Mouse (Mus musculus) limb, embryonic 11.5 days (tissue): ENCODE results near the gene Itpr2. TPM values are rescaled to one million over a fixed set of nuclear protein-coding genes. Genes with fewer than 3 reads are reported as not detected.

ENCODE experiments used
- ATAC-seq: fragments of 200-750 bp; cut with Nextera tagmentation; 2 replicates; pipeline ENCODE4 v1.8.0; 2017; ENCODE audit warnings: low read depth; ENCODE audit not compliant: insufficient number of reproducible peaks, low FRiP score, low TSS enrichment
- DNase-seq: peaks from one replicate; pipeline ENCODE4 v3.0.0-alpha.2; 2015; ENCODE audit warnings: low spot score
- H3K27ac ChIP-seq: fragments of 300-500 bp; sonication (generic); replicated peaks from 2 replicates; pipeline ENCODE4 v1.5.1; 2014; ENCODE audit warnings: low read depth, mild to moderate bottlenecking, low read length
- H3K27me3 ChIP-seq: fragments of 300-500 bp; sonication (generic); 2 replicates; pipeline ENCODE4 v1.6.1; 2014; ENCODE audit warnings: mild to moderate bottlenecking, low read length, mixed read lengths; ENCODE audit not compliant: control insufficient read depth, insufficient read depth
- H3K36me3 ChIP-seq: fragments of 300-500 bp; sonication (generic); 2 replicates; pipeline ENCODE4 v1.6.1; 2014; ENCODE audit warnings: mild to moderate bottlenecking, low read length, moderate library complexity, mixed read lengths; ENCODE audit not compliant: control insufficient read depth, insufficient read depth
- H3K4me1 ChIP-seq: fragments of 300-500 bp; sonication (generic); 2 replicates; pipeline ENCODE4 v1.6.1; 2014; ENCODE audit warnings: low read length, mixed read lengths; ENCODE audit not compliant: control insufficient read depth, insufficient read depth
- H3K4me2 ChIP-seq: fragments of 300-500 bp; sonication (generic); 2 replicates; pipeline ENCODE4 v1.6.1; 2014; ENCODE audit warnings: low read depth, mild to moderate bottlenecking, moderate library complexity; ENCODE audit not compliant: severe bottlenecking
- H3K4me3 ChIP-seq: fragments of 300-500 bp; sonication (generic); 2 replicates; pipeline ENCODE4 v1.5.1; 2014; ENCODE audit warnings: low read depth, low read length
- H3K9ac ChIP-seq: fragments of 300-500 bp; sonication (generic); 2 replicates; pipeline ENCODE4 v1.6.1; 2014; ENCODE audit warnings: mild to moderate bottlenecking, low read length
- H3K9me3 ChIP-seq: fragments of 300-500 bp; sonication (generic); 2 replicates; pipeline ENCODE4 v1.6.1; 2016; ENCODE audit warnings: low read length; ENCODE audit not compliant: control insufficient read depth
- WGBS: fragments of 180-500 bp; shearing (Covaris S2); extraction: QIAGEN DNeasy Blood & Tissue Kit; methylation state at CpG from one replicate; pipeline ENCODE4 v1.1.7; 2014; 5-methylcytosine and 5-hydroxymethylcytosine counted together
- polyA plus RNA-seq: library from polyadenylated mRNA; unstranded; fragments of >200 nt; fragmentation: Nextera tagmentation; extraction: Ambion mirVana; gene quantifications from 2 replicates; pipeline ENCODE4 v1.2.1, GENCODE M21; 2014

Gene Itpr2
- polyA plus RNA-seq, 1 experiment from 2014 or later = 5.7 TPM

GRCm38 (mm10) chr6:146489841-146490240 is 12.2 kb downstream of the Itpr2 start:
- H3K27ac ChIP-seq = no peak overlapping the region

GRCm38 (mm10) chr6:146488749-146489148 is 13.3 kb downstream of the Itpr2 start:
- Histone ChIP-seq H3K9ac (no peak overlapping the region), H3K27ac (no peak overlapping the region), H3K36me3 (no peaks in the 10 kb centered on the region), H3K4me3 (no peak overlapping the region), H3K4me2 (no peak overlapping the region), H3K9me3 (no peaks in the 10 kb centered on the region), H3K4me1 (no peaks in the 10 kb centered on the region), H3K27me3 (no peaks in the 10 kb centered on the region)
- DNase-seq = no peak
- 94% methylated on average over 3 of the region's 3 CpGs for WGBS
- no peak for ATAC-seq

More at GRCm38 (mm10) chr6:146489841-146490240, 12.2 kb downstream of the Itpr2 start:
- no peaks in the 10 kb centered on the region for H3K36me3 ChIP-seq
- no peaks in the 10 kb centered on the region for H3K4me1 ChIP-seq
- 71% methylated on average over 6 of the region's 6 CpGs for WGBS
- H3K4me3 ChIP-seq = no peak overlapping the region
- ATAC-seq (no peak), DNase-seq (no peak)
- H3K4me2 ChIP-seq = no peak overlapping the region
- no peaks in the 10 kb centered on the region for H3K27me3 ChIP-seq
- no peak overlapping the region for H3K9ac ChIP-seq
- H3K9me3 ChIP-seq = no peaks in the 10 kb centered on the region

- 73% methylated on average over 9 of the region's 9 CpGs for WGBS
These were observed 14.9 kb downstream of the Itpr2 start for GRCm38 (mm10) chr6:146487079-146487478.

GRCm38 (mm10) chr6:146486073-146486472 is 15.9 kb downstream of the Itpr2 start:
- H3K4me1 ChIP-seq = no peaks in the 10 kb centered on the region
- H3K9me3 ChIP-seq = no peaks in the 10 kb centered on the region
- no peaks in the 10 kb centered on the region for H3K36me3 ChIP-seq
- no peak overlapping the region for H3K4me2 ChIP-seq
- no peak overlapping the region for H3K4me3 ChIP-seq
- DNase-seq (no peak), ATAC-seq (no peak)
- H3K27ac ChIP-seq = no peak overlapping the region
- H3K27me3 ChIP-seq = no peaks in the 10 kb centered on the region
- WGBS = 57% methylated on average over 4 of the region's 4 CpGs
- H3K9ac ChIP-seq = no peak overlapping the region

More at GRCm38 (mm10) chr6:146487079-146487478, 14.9 kb downstream of the Itpr2 start:
- Histone ChIP-seq H3K36me3 (no peaks in the 10 kb centered on the region), H3K4me1 (no peaks in the 10 kb centered on the region), H3K9me3 (no peaks in the 10 kb centered on the region), H3K4me3 (no peak overlapping the region), H3K9ac (no peak overlapping the region), H3K4me2 (no peak overlapping the region), H3K27ac (no peak overlapping the region), H3K27me3 (no peaks in the 10 kb centered on the region)
- DNase-seq = no peak
- no peak for ATAC-seq

- H3K4me3 ChIP-seq = no peak overlapping the region
- no peak overlapping the region for H3K9ac ChIP-seq
- H3K9me3 ChIP-seq = no peaks in the 10 kb centered on the region
- H3K4me1 ChIP-seq = no peaks in the 10 kb centered on the region
- H3K27ac ChIP-seq = no peak overlapping the region
- no peak for ATAC-seq
- no peaks in the 10 kb centered on the region for H3K27me3 ChIP-seq
- no peaks in the 10 kb centered on the region for H3K36me3 ChIP-seq
- H3K4me2 ChIP-seq = no peak overlapping the region
- no peak for DNase-seq
- WGBS = 79% methylated on average over 6 of the region's 6 CpGs
These were observed 20.6 kb downstream of the Itpr2 start for GRCm38 (mm10) chr6:146481441-146481840.

GRCm38 (mm10) chr6:146480925-146481324 is 21.1 kb downstream of the Itpr2 start:
- Histone ChIP-seq H3K27ac (no peak overlapping the region), H3K4me1 (no peaks in the 10 kb centered on the region), H3K9ac (no peak overlapping the region), H3K4me2 (no peak overlapping the region), H3K36me3 (no peaks in the 10 kb centered on the region), H3K4me3 (no peak overlapping the region), H3K9me3 (no peaks in the 10 kb centered on the region), H3K27me3 (no peaks in the 10 kb centered on the region)
- no peak for ATAC-seq
- WGBS = 78% methylated on average over 3 of the region's 3 CpGs
- no peak for DNase-seq

GRCm38 (mm10) chr6:146478888-146479683 is 22.9 kb downstream of the Itpr2 start:
- no peak overlapping the region for H3K4me3 ChIP-seq
- no peak overlapping the region for H3K27ac ChIP-seq
- H3K27me3 ChIP-seq = no peaks in the 10 kb centered on the region
- DNase-seq = no peak
- H3K9ac ChIP-seq = no peak overlapping the region
- WGBS = 81% methylated on average over 5 of the region's 5 CpGs
- no peaks in the 10 kb centered on the region for H3K4me1 ChIP-seq
- H3K36me3 ChIP-seq = no peaks in the 10 kb centered on the region
- ATAC-seq = no peak
- no peaks in the 10 kb centered on the region for H3K9me3 ChIP-seq
- no peak overlapping the region for H3K4me2 ChIP-seq

- no peak overlapping the region for H3K9ac ChIP-seq
- H3K27ac ChIP-seq = no peak overlapping the region
- H3K36me3 ChIP-seq = no peaks in the 10 kb centered on the region
- DNase-seq (no peak), ATAC-seq (no peak)
- H3K27me3 ChIP-seq = no peaks in the 10 kb centered on the region
- no peaks in the 10 kb centered on the region for H3K9me3 ChIP-seq
- no peaks in the 10 kb centered on the region for H3K4me1 ChIP-seq
- 82% methylated on average over 1 of the region's 1 CpGs for WGBS
- no peak overlapping the region for H3K4me3 ChIP-seq
- H3K4me2 ChIP-seq = no peak overlapping the region
These were observed 25.2 kb downstream of the Itpr2 start for GRCm38 (mm10) chr6:146476865-146477264.

GRCm38 (mm10) chr6:146474166-146474565 is 27.9 kb downstream of the Itpr2 start:
- H3K27ac ChIP-seq = no peak overlapping the region
- H3K36me3 ChIP-seq = no peaks in the 10 kb centered on the region
- no peak overlapping the region for H3K4me3 ChIP-seq
- ATAC-seq = no peak
- no peaks in the 10 kb centered on the region for H3K4me1 ChIP-seq
- no peaks in the 10 kb centered on the region for H3K27me3 ChIP-seq
- no peaks in the 10 kb centered on the region for H3K9me3 ChIP-seq
- DNase-seq = no peak
- no peak overlapping the region for H3K4me2 ChIP-seq
- WGBS = 86% methylated on average over 4 of the region's 4 CpGs
- no peak overlapping the region for H3K9ac ChIP-seq
